Mouse (Mus musculus) frontal cortex, postnatal 14 days (tissue): ENCODE measurements at regions not wholly inside any gene's neighbourhood (a gene's known extent, or its start where the extent isn't known, plus 50 kb on each side); places are given as distances from the start of the nearest gene placed in this dataset.

Experiments
- DNase-seq, 2 experiments: peaks; one replicate each; pipeline ENCODE4 v3.0.0; 2022; ENCODE audit warnings: low spot score in 2 of 2

GRCm38 (mm10) chr1:4672344-4672743 is 135.3 kb upstream of the Gm37988 start:
- no peak for DNase-seq

GRCm38 (mm10) chr1:4687605-4688004 is 120.1 kb upstream of the Gm37988 start:
- no peak for DNase-seq

- DNase-seq: no peak
These were observed 118.6 kb upstream of the Gm37988 start for GRCm38 (mm10) chr1:4689096-4689495.

GRCm38 (mm10) chr1:4703316-4703715 is 104.4 kb upstream of the Gm37988 start:
- DNase-seq: no peak

- DNase-seq: no peak
These were observed 101.5 kb upstream of the Gm37988 start for GRCm38 (mm10) chr1:4706171-4706570.

GRCm38 (mm10) chr1:4722333-4722931 is 85.3 kb upstream of the Gm37988 start:
- DNase-seq: no peak
